Mouse (Mus musculus): ENCODE measurements at regions not wholly inside any gene's neighbourhood (a gene's known extent, or its start where the extent isn't known, plus 50 kb on each side); places are given as distances from the start of the nearest gene placed in this dataset.
"Not testable (repeated sequence)": the region's sequence is repeated elsewhere in the genome, so short reads cannot be mapped to it uniquely, and the experiment has no call there.

DNA sequence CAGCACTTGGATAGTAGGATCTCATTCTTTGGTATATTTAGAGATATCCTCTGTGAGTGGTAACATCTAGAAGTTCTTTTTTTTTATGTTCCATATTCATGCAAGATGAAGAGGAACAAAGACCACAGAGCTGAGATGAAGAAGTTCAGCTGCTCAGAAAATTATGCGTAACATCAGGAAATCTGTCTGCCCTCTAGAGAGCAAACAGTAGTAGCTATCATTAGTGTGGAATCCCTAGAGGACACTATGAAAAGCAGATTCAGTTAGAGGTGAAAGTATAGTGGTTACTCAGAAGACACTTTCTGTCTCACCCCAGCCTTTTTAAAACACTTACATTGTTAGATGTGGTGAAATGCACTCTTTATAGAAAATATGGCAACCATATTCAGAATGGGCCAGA, 1214.9 kb upstream of the Tacstd2 start:
- Histone ChIP-seq H3K27me3 (no peaks in the 10 kb centered on the region), H3K4me1 (no peaks in the 10 kb centered on the region), H3K9me3 (no peaks in the 10 kb centered on the region), H3K27ac (no peak overlapping the region), H3K9ac (no peak overlapping the region), H3K4me2 (no peak overlapping the region), H3K36me3 (replicated peaks) (no peaks in the 10 kb centered on the region), H3K4me3 (replicated peaks) (no peak overlapping the region)
- ATAC-seq (ENCODE audit: low FRiP score), result no peak
- 95% methylated on average over 1 of the region's 1 CpGs for WGBS

- no peaks in the 10 kb centered on the region for H3K27me3 ChIP-seq
- H3K4me2 ChIP-seq, result no peak overlapping the region
- no peaks in the 10 kb centered on the region for H3K9me3 ChIP-seq
- no peaks in the 10 kb centered on the region for H3K4me1 ChIP-seq
- WGBS, result 89% methylated on average over 3 of the region's 3 CpGs
- no peak overlapping the region for H3K9ac ChIP-seq
- H3K36me3 ChIP-seq (replicated peaks), result no peaks in the 10 kb centered on the region
- no peak overlapping the region for H3K27ac ChIP-seq
- H3K4me3 ChIP-seq (replicated peaks), result no peak overlapping the region
- ATAC-seq (ENCODE audit: low FRiP score), result no peak
These were observed 1214.1 kb upstream of the Tacstd2 start for GRCm38 (mm10) chr6:68749699-68750098.

DNA sequence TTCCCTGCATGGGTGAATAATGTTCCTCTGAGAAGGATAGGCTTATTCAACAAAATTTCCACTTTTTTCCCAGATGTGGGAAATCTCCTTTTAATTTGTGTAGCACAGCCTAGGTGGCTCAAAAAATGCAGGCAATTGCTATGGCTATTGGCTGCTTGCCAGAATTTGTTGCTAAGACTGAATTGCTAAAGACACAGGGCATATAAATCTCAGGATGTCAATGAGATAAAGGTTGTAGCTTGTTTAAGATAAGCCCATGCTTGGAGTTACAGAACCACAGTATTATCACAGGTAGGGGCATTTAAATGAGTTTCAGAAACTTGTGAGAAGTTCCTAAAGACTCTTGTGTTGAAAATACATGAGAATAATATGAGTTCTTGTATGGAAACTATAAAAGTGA, 1203.0 kb upstream of the Tacstd2 start:
- Histone ChIP-seq H3K9me3 (no peaks in the 10 kb centered on the region), H3K4me1 (no peaks in the 10 kb centered on the region), H3K36me3 (replicated peaks) (no peaks in the 10 kb centered on the region), H3K9ac (no peak overlapping the region), H3K4me2 (no peak overlapping the region), H3K27me3 (no peaks in the 10 kb centered on the region), H3K4me3 (replicated peaks) (no peak overlapping the region), H3K27ac (no peak overlapping the region)
- ATAC-seq (ENCODE audit: low FRiP score), result no peak

- Histone ChIP-seq H3K9ac (no peak overlapping the region), H3K36me3 (replicated peaks) (no peaks in the 10 kb centered on the region), H3K9me3 (no peaks in the 10 kb centered on the region), H3K4me2 (no peak overlapping the region), H3K4me1 (no peaks in the 10 kb centered on the region), H3K27ac (no peak overlapping the region), H3K27me3 (no peaks in the 10 kb centered on the region), H3K4me3 (replicated peaks) (no peak overlapping the region)
- 90% methylated on average over 3 of the region's 3 CpGs for WGBS
- no peak for ATAC-seq (ENCODE audit: low FRiP score)
These were observed 1201.1 kb upstream of the Tacstd2 start for GRCm38 (mm10) chr6:68736647-68737046.

DNA sequence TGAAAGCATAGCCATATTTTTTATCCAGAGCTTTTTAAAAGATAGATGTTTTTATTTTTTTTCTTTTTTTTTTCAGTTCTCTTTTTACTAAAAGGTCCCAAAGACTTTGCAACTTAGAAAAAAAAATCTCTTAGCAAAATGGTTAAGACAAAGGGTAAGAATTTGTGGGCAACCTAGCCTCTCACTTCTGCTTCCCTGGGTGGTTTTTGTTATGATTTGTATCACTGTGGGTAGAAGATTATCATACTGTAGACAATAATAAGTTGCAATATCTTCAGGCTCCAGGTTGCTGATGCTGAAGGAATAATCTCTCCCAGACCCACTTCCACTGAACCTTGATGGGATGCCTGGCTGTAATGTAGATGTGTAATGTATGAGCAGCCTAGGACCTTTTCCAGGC, 1200.5 kb upstream of the Tacstd2 start:
- ATAC-seq (ENCODE audit: low FRiP score), result no peak
- Histone ChIP-seq H3K4me3 (replicated peaks) (no peak overlapping the region), H3K27me3 (no peaks in the 10 kb centered on the region), H3K36me3 (replicated peaks) (no peaks in the 10 kb centered on the region), H3K9me3 (no peaks in the 10 kb centered on the region), H3K9ac (no peak overlapping the region), H3K4me2 (no peak overlapping the region), H3K4me1 (no peaks in the 10 kb centered on the region), H3K27ac (no peak overlapping the region)

DNA sequence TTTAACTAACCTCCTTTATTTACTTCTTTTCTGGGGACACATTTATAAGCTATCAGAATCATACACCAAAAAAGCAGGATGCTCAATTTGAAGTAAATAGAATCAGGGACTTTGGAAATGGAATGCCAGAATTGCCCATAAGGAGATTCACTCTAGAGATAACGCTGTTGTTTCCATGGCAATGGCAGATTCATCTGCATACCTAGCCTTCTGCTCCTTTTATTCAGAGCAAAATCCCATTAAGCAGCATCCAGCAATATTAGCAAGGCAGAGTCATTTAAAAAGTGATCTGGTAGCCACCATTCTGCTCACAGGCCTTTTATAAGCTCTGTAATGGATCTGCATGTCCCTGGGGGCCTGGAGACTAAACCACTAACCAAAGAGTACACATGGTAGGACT, 1175.5 kb upstream of the Tacstd2 start:
- 75% methylated on average over 1 of the region's 1 CpGs for WGBS
- not testable (repeated sequence) for ATAC-seq (ENCODE audit: low FRiP score)

GRCm38 (mm10) chr6:68704291-68704800, 1168.8 kb upstream of the Tacstd2 start:
- not testable (repeated sequence) for H3K27me3 ChIP-seq; ATAC-seq (ENCODE audit: low FRiP score); H3K9ac ChIP-seq; H3K27ac ChIP-seq; H3K4me1 ChIP-seq; H3K36me3 ChIP-seq (replicated peaks); H3K9me3 ChIP-seq; H3K4me2 ChIP-seq; H3K4me3 ChIP-seq (replicated peaks)

More for the DNA sequence above, 1175.5 kb upstream of the Tacstd2 start:
- H3K36me3 ChIP-seq (replicated peaks); H3K27me3 ChIP-seq; H3K9me3 ChIP-seq; H3K4me1 ChIP-seq; H3K4me3 ChIP-seq (replicated peaks); H3K27ac ChIP-seq; H3K9ac ChIP-seq; H3K4me2 ChIP-seq: not testable (repeated sequence)

DNA sequence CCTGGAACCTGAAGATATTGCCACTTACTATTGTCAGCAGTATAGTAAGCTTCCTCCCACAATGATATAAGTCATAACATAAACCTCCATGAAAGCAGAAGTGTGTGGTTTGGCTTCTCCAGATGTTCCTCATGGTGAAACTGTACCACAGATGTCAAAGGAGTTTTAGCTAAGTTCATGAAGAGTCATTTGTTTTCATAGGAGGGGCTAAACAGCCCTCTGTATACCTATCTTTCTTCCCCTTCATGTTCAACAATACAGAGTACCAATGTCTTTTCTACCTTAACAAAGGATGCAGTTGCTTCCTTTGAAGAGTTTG, 1145.2 kb upstream of the Tacstd2 start:
- not testable (repeated sequence) for H3K27me3 ChIP-seq; H3K9ac ChIP-seq; ATAC-seq (ENCODE audit: low FRiP score); H3K27ac ChIP-seq; H3K4me2 ChIP-seq; H3K36me3 ChIP-seq (replicated peaks); H3K4me1 ChIP-seq; H3K4me3 ChIP-seq (replicated peaks); H3K9me3 ChIP-seq

- Histone ChIP-seq H3K4me1 (no peaks in the 10 kb centered on the region), H3K27me3 (no peaks in the 10 kb centered on the region), H3K9me3 (no peaks in the 10 kb centered on the region), H3K4me2 (no peak overlapping the region), H3K9ac (no peak overlapping the region), H3K4me3 (replicated peaks) (no peak overlapping the region), H3K27ac (no peak overlapping the region), H3K36me3 (replicated peaks) (no peaks in the 10 kb centered on the region)
- WGBS, result 88% methylated on average over 3 of the region's 3 CpGs
- no peak for ATAC-seq (ENCODE audit: low FRiP score)
These were observed 1144.6 kb upstream of the Tacstd2 start for GRCm38 (mm10) chr6:68680099-68680791.

- peak; percentile 64; the same call in 1 of the 2 replicates for ATAC-seq (ENCODE audit: low FRiP score)
- 2% methylated on average over 10 of the region's 10 CpGs for WGBS
- not testable (repeated sequence) for H3K4me2 ChIP-seq
These were observed 1132.8 kb upstream of the Tacstd2 start for GRCm38 (mm10) chr6:68668433-68668832.

GRCm38 (mm10) chr6:68632309-68632708, 1096.7 kb upstream of the Tacstd2 start:
- H3K9me3 ChIP-seq; H3K27me3 ChIP-seq; H3K4me1 ChIP-seq; H3K4me3 ChIP-seq (replicated peaks); H3K27ac ChIP-seq; H3K9ac ChIP-seq; ATAC-seq (ENCODE audit: low FRiP score); H3K4me2 ChIP-seq; H3K36me3 ChIP-seq (replicated peaks): not testable (repeated sequence)

More at GRCm38 (mm10) chr6:68668433-68668832, 1132.8 kb upstream of the Tacstd2 start:
- not testable (repeated sequence) for H3K9ac ChIP-seq; H3K9me3 ChIP-seq; H3K4me3 ChIP-seq (replicated peaks); H3K4me1 ChIP-seq; H3K27ac ChIP-seq; H3K36me3 ChIP-seq (replicated peaks); H3K27me3 ChIP-seq

DNA sequence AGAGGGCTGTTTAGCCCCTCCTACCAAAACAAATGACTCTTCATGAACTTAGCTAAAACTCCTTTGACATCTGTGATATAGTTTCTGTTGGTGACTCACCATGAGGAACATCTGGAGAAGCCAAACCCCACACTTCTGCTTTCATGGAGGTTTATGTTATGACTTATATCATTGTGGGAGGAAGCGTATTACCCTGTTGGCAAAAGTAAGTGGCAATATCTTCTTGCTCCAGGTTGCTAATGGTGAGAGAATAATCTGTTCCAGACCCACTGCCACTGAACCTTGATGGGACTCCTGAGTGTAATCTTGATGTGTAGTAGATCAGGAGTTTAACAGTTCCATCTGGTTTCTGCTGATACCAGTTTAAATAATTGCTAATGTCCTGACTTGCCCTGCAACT, 1096.2 kb upstream of the Tacstd2 start:
- 77% methylated on average over 1 of the region's 1 CpGs for WGBS
- no peak for ATAC-seq (ENCODE audit: low FRiP score)
- Histone ChIP-seq H3K4me2 (no peak overlapping the region), H3K27ac (no peak overlapping the region), H3K9ac (no peak overlapping the region), H3K36me3 (replicated peaks) (no peaks in the 10 kb centered on the region), H3K9me3 (no peaks in the 10 kb centered on the region), H3K27me3 (no peaks in the 10 kb centered on the region), H3K4me3 (replicated peaks) (no peak overlapping the region), H3K4me1 (no peaks in the 10 kb centered on the region)

DNA sequence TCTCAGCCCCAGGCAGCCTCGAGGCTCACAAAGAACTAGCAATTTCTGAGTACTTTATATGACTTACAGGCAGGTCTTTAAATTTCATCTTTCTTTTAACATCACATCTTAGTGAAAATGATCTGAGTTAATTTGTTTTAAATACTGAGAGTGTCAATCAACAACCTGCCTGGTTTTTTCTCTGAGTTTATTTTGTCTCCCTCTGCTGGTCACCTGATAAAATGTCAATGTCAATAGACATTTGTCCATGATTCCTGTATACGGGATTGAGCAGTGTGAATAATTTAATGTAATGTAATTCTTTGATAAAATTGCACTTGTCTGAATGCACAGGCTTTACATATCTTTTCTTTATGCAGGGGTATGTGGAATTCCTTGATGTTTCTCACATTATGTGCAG, 1070.4 kb upstream of the Tacstd2 start:
- 78% methylated on average over 2 of the region's 2 CpGs for WGBS
- ATAC-seq (ENCODE audit: low FRiP score), result no peak
- no peaks in the 10 kb centered on the region for H3K36me3 ChIP-seq (replicated peaks)
- no peaks in the 10 kb centered on the region; the same call in 1 of the 2 replicates for H3K9me3 ChIP-seq
- no peaks in the 10 kb centered on the region for H3K4me1 ChIP-seq
- H3K4me3 ChIP-seq (replicated peaks), result no peak overlapping the region
- H3K27me3 ChIP-seq, result no peaks in the 10 kb centered on the region
- H3K4me2 ChIP-seq, result no peak overlapping the region
- H3K27ac ChIP-seq, result no peak overlapping the region
- H3K9ac ChIP-seq, result no peak overlapping the region

All from forebrain, embryonic 12.5 days (tissue).